Mouse (Mus musculus) bone marrow, adult 2 months (tissue): Measurements from ENCODE around the gene Slc6a20b. TPM values are rescaled to one million over a fixed set of nuclear protein-coding genes. Genes with fewer than 3 reads are reported as not detected.

Experiments used
- H3K27ac ChIP-seq: fragments of 200-500 bp; 2 replicates; pipeline ENCODE4 v1.5.1; 2012; ENCODE audit warnings: low read depth, mild to moderate bottlenecking, control low read depth, inconsistent platforms, low read length; ENCODE audit not compliant: control insufficient read depth, poor library complexity, insufficient read depth
- H3K4me1 ChIP-seq: fragments of 200-500 bp; 2 replicates; pipeline ENCODE4 v1.6.1; 2011; ENCODE audit warnings: low read length; ENCODE audit not compliant: control insufficient read depth, insufficient read depth
- H3K4me3 ChIP-seq: fragments of 200-500 bp; replicated peaks from 2 replicates; pipeline ENCODE3; 2011; ENCODE audit warnings: mild to moderate bottlenecking, low read depth, low read length, control low read depth; ENCODE audit not compliant: control insufficient read depth
- CTCF ChIP-seq: fragments of 200-500 bp; IDR thresholded peaks from 2 replicates; pipeline ENCODE4 v1.5.1; 2011; ENCODE audit warnings: low read length, control low read depth; ENCODE audit not compliant: control insufficient read depth, insufficient read depth
- POLR2A ChIP-seq: fragments of 200-500 bp; IDR thresholded peaks from 2 replicates; pipeline ENCODE4 v1.6.1; 2011; ENCODE audit warnings: low read depth, mild to moderate bottlenecking, control low read depth, low read length, borderline replicate concordance; ENCODE audit not compliant: control insufficient read depth
- WGBS: fragments of 180-500 bp; shearing (Covaris S2); methylation state at CpG from one replicate; pipeline ENCODE4 v1.1.7; 2018; 5-methylcytosine and 5-hydroxymethylcytosine counted together
- polyA plus RNA-seq: library from polyadenylated mRNA; stranded (reverse); fragments of >200 nt; gene quantifications from 2 replicates; pipeline ENCODE4 v1.2.4, GENCODE M21; 2011; ENCODE audit warnings: low replicate concordance; ENCODE audit not compliant: missing spikeins, insufficient read depth, insufficient read length

Gene Slc6a20b
- polyA plus RNA-seq, 1 experiment, result 7.7 TPM

DNA sequence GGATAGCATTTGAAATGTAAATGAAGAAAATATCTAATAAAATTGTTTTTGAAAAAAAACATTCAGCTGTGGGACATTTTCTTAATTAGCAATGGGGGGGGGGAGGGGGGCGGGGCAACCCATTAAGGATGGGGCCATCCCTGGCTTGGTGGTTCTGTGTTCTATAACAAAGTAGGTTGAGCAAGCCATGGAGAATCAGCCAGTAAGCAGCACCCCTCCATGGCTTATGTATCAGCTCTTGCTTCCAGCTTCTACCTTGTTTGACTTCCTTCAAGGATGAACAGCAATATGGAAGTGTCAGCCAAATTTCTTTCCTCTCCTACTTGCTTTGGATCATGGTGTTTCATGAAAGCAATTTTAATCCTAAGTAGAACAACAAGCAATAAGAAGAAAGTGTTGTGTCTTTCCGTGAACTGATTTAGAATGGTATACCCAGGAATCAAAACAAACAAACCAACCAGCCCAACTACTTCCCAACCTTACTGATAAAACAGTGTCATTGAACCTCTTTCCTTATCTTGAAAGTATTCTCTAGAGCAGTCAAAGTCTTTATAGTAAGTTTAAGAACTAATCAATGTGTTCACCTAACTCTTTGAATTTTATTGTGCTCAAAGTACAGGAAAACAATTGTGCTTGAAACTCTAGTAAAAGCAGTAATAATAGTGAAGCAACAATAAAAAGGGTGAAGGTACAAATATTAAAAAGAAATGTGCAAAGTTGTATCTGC is 17.6 kb upstream of the Slc6a20b start:
- Histone ChIP-seq H3K4me3 (no peak overlapping the region), H3K27ac (no peak overlapping the region), H3K4me1 (no peaks in the 10 kb centered on the region)
- TF ChIP-seq POLR2A, result no peak
- TF ChIP-seq CTCF, result no peak
- WGBS, result 90% methylated on average over 2 of the region's 2 CpGs

DNA sequence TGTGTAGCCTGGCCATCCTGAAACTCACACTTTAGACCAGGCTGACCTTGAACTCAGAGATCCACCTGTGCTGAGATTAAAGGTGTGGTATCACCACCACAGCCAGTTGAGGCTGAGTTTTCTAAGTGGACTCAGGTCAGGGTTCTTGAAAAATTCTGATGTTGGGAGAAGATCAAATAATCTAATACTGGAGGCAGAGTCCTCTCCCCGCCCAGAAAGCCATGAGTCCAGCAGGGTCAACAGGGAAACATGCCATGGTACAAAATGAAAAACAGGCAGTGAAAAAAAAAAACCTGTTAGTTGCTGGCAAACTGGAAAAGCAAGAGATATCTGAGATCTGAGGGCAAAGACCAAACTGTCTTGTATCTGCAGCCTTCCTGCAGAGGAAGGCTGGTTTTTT is 7.7 kb upstream of the Slc6a20b start:
- TF ChIP-seq POLR2A (no peak), CTCF (no peak)
- H3K4me1 ChIP-seq, result no peaks in the 10 kb centered on the region; the same call in 1 of the 2 replicates
- H3K4me3 ChIP-seq, result no peak overlapping the region
- 74% methylated on average over 1 of the region's 1 CpGs for WGBS
- H3K27ac ChIP-seq, result no peak overlapping the region

DNA sequence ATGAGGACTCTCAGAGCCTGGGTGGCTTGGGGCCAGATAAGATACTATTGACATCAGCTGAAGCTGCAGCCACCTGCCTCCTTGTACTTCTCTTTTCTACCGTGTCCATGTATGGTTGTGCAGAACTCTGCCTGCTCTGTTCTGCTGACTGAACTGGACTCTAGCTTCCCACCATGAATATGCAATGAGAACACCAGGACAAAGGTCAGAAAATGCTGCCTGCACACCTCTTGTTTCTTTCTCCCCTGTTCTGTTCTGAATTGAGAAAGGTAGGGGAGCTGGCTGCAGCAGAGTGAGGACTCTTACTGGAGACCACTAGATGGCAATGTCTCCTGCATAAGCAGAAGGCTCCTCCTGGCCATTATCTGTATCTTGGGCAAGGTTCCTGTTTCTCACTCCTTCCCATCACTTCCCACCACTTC is 6.3 kb upstream of the Slc6a20b start:
- TF ChIP-seq POLR2A (no peak), CTCF (peak; percentile 51)
- no peak overlapping the region for H3K4me3 ChIP-seq
- 16% methylated on average over 1 of the region's 1 CpGs for WGBS

DNA sequence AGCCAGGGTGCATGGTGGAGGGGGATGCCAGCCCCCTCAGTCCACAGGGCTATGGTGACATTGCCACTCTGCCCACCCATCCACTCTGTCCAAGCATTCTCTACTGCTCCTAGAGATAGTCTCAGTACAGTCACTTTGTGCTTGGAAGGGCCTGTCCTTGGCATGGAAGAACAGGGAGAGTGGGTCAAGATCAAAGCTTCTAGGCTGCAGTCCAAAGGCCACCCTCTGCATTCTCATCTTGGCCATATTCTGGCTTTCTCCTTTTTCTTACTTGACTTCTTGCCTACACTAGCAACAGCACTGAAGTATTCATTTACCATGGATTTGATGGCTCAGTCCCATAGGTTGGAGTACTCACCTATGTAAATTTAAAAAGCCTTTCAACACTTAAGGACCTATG is 5.9 kb upstream of the Slc6a20b start:
- no peak overlapping the region for H3K4me3 ChIP-seq
- TF ChIP-seq CTCF, result no peak
- TF ChIP-seq POLR2A, result no peak
- H3K4me1 ChIP-seq, result no peaks in the 10 kb centered on the region; the same call in 1 of the 2 replicates
- H3K27ac ChIP-seq, result no peak overlapping the region

More for the DNA sequence above, 6.3 kb upstream of the Slc6a20b start:
- H3K4me1 ChIP-seq, result no peaks in the 10 kb centered on the region; the same call in 1 of the 2 replicates
- no peak overlapping the region for H3K27ac ChIP-seq

DNA sequence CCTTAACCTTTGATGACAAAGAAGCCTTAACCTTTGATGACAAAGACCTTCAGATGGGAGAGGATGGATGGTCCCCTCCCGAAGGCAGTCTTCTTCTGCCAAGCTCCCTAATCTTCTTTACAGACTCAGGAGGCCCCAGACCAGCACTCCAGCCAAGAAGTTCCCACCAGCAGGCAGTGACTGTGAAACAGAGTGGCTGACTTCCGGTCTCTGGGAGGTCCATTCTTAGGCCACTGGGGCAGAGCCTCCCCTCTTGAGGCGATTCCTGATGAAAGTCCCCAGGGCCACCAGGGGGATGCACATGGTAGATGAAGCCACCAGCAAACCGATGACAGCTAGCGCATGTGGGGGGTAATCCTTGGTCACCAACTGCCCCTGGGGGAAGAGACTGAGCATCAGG is 4.4 kb upstream of the Slc6a20b start:
- 79% methylated on average over 5 of the region's 5 CpGs for WGBS
- TF ChIP-seq CTCF, result no peak
- no peak for TF ChIP-seq POLR2A
- Histone ChIP-seq H3K27ac (no peak overlapping the region), H3K4me3 (no peak overlapping the region), H3K4me1 (no peaks in the 10 kb centered on the region; the same call in 1 of the 2 replicates)

DNA sequence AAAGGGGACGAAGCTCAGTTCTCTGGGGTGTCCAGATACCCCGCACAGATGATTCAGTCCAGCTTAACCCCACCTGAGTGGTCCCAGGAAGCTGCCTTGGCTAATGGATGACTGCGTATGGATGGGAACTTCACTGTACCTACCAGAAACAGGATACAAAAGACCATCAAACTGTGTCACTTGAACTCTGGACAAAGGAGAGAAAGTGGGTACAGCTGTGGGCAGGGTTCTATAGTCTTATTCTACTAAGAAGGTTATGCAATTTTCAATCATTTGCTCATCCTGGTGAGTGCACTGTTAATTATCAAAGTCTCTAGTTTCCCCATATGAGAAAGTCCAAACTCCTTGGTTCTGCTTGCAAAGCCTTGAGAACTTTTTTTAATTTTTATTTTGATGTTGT is 628 bp upstream of the Slc6a20b start:
- H3K4me3 ChIP-seq, result no peak overlapping the region
- H3K4me1 ChIP-seq, result no peaks in the 10 kb centered on the region; the same call in 1 of the 2 replicates
- no peak overlapping the region for H3K27ac ChIP-seq
- WGBS, result 88% methylated on average over 3 of the region's 3 CpGs
- TF ChIP-seq POLR2A, result no peak
- no peak for TF ChIP-seq CTCF

DNA sequence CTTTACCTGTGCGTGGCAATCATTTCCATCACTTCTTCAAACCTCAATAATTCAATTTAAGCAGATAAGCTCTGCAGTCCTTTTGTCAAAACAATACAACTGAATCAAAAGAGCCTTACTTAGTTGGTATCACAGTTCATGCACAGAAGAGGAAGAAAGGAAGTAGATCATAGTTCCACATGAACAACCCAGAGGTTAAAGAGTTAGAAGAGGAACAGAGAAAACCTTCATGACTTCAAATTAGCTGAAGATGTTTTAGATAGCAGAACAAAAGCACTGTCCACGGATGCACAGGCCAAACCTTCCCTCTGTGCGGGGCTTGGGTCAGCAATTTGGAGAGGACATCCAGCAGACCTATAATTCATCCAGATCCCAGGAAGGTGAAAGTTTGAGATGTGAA is 699 bp downstream of the Slc6a20b start:
- no peak overlapping the region for H3K27ac ChIP-seq
- no peak for TF ChIP-seq POLR2A
- no peak for TF ChIP-seq CTCF
- WGBS, result 67% methylated on average over 3 of the region's 3 CpGs
- H3K4me3 ChIP-seq, result no peak overlapping the region
- H3K4me1 ChIP-seq, result no peaks in the 10 kb centered on the region; the same call in 1 of the 2 replicates

DNA sequence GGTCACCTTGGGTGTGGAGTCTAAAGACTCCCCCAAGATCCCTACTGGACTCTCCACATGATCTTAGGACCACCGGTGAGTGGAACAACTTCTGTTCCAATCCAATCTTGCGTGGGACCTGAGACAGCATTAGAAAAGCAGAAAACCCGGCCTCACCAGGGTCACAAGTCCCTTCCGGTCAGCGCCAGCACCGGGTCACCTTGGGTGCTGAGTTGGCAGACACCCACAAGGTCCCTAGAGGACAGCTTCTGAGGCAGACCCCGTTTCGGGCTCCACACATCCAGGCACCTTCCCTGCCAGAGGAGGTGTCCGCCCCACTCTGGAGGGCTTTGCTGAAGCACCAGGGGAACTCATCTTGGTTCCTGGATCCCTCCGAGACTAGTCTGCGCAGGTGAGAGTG is 6.5 kb downstream of the Slc6a20b start:
- H3K4me3 ChIP-seq, result no peak overlapping the region
- no peak overlapping the region for H3K27ac ChIP-seq
- no peaks in the 10 kb centered on the region; the same call in 1 of the 2 replicates for H3K4me1 ChIP-seq
- 87% methylated on average over 11 of the region's 11 CpGs for WGBS
- TF ChIP-seq POLR2A (no peak), CTCF (no peak)
